Mouse (Mus musculus) layer of hippocampus, adult 8-10 months (tissue): ENCODE measurements at regions not wholly inside any gene's neighbourhood (a gene's known extent, or its start where the extent isn't known, plus 50 kb on each side); places are given as distances from the start of the nearest gene placed in this dataset.

ENCODE experiments used
- DNase-seq, 2 experiments: peaks; one replicate each; pipeline ENCODE4 v3.0.0; 2022; ENCODE audit warnings: low spot score in 2 of 2

GRCm38 (mm10) chr15:85674191-85674984, 60.4 kb upstream of the Ppara start:
- DNase-seq = no peak

GRCm38 (mm10) chr15:85675126-85675525, 59.7 kb upstream of the Ppara start:
- DNase-seq = no peak

- DNase-seq = peak in 1 of 2 experiments; percentile 12
Measured at GRCm38 (mm10) chr15:85675736-85676135, 59.0 kb upstream of the Ppara start.

GRCm38 (mm10) chr15:85676156-85676555, 58.6 kb upstream of the Ppara start:
- no peak for DNase-seq

- DNase-seq = no peak
Measured at GRCm38 (mm10) chr15:85676871-85677270, 57.9 kb upstream of the Ppara start.

- DNase-seq = peak in 1 of 2 experiments; percentile 17
Measured at GRCm38 (mm10) chr15:85677381-85677780, 57.4 kb upstream of the Ppara start.

GRCm38 (mm10) chr15:85677855-85678254, 56.9 kb upstream of the Ppara start:
- peak in 1 of 2 experiments; percentile 75 for DNase-seq

GRCm38 (mm10) chr15:85678351-85678895, 56.4 kb upstream of the Ppara start:
- no peak for DNase-seq

- DNase-seq = peak; percentile 73 to 76
Measured at GRCm38 (mm10) chr15:85678981-85679708, 55.6 kb upstream of the Ppara start.

GRCm38 (mm10) chr15:85679864-85680428, 54.8 kb upstream of the Ppara start:
- no peak for DNase-seq

GRCm38 (mm10) chr15:85680460-85681224, 54.1 kb upstream of the Ppara start:
- no peak for DNase-seq

GRCm38 (mm10) chr15:85682116-85682515, 52.7 kb upstream of the Ppara start:
- DNase-seq = no peak

- no peak for DNase-seq
Measured at GRCm38 (mm10) chr15:85682780-85683179, 52.0 kb upstream of the Ppara start.

- DNase-seq = no peak
Measured at GRCm38 (mm10) chr15:85683271-85683670, 51.5 kb upstream of the Ppara start.

GRCm38 (mm10) chr15:85683716-85684115, 51.1 kb upstream of the Ppara start:
- no peak for DNase-seq

- no peak for DNase-seq
Measured at GRCm38 (mm10) chr15:85684164-85684708, 50.5 kb upstream of the Ppara start.

- DNase-seq = no peak
Measured at GRCm38 (mm10) chr15:85684875-85685274, 49.9 kb upstream of the Ppara start.
